Mouse (Mus musculus): ENCODE measurements around the gene Limch1. TPM values are rescaled to one million over a fixed set of nuclear protein-coding genes. Genes with fewer than 3 reads are reported as not detected.

Limch1 gene
- total and polyA plus RNA-seq, 3 experiments, result 0.05 TPM; not detected in 2

DNA sequence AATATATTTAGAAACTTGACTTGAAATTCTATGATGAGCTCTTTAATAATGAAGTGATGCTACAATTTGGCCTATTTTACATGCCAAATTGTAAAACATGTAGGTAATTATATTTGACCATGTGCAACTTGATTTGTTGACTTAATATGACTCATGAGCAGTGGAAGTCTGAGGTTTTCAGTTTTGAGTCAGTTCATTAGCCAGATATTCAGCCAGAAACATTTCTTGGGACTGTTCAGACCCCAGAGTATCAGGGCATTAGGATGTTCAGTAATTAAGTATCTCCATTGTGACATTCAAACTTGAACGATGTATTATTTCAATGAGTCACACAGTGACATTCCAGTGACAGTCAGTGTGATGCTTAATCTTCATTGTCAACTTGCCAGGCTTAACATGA is 35.9 kb downstream of the Limch1 start:
- in situ Hi-C loops (cut with MboI; ENCODE audit: low pct_ligation_motif_present, low pct_unique_long_range_greater_than_20kb, low sequenced_read_pairs), result no loop called here
- no peaks in the 10 kb centered on the region for H3K9me3 ChIP-seq (replicated peaks; ENCODE audit: low read length)
- TF ChIP-seq MXI1 (IDR thresholded peaks at IDR 0.05; ENCODE audit: low read depth, low read length), result no peak
- H3K27ac ChIP-seq (ENCODE audit: insufficient read depth, low read depth), result no peak overlapping the region
- H3K4me2 ChIP-seq (ENCODE audit: insufficient read depth, low read depth, poor library complexity, severe bottlenecking), result no peak overlapping the region
- no peaks in the 10 kb centered on the region for H3K36me3 ChIP-seq (replicated peaks in 1 of 2; ENCODE audit: control insufficient read depth in 1 of 2, insufficient read depth in 1 of 2, low read length in 1 of 2)
- 0 out of 4 replicates have a peak, but pooled peaks cover 0 to 3% of the 10 kb centered on the region in 2 experiments for H3K4me1 ChIP-seq (ENCODE audit: control insufficient read depth in 1 of 2, insufficient read depth in 2 of 2)
- H3K27me3 ChIP-seq (replicated peaks), result no peaks in the 10 kb centered on the region
- no peaks in the 10 kb centered on the region for H3K79me2 ChIP-seq (replicated peaks; ENCODE audit: control insufficient read depth, extremely low read depth, insufficient read depth, poor library complexity, severe bottlenecking)
- DNase-seq (ENCODE audit: extremely low read depth), result no peak
- dilution Hi-C loops (cut with MboI; ENCODE audit: extremely low pct_ligation_motif_present, extremely low pct_unique_long_range_greater_than_20kb, low sequenced_read_pairs), result no loop called here
- no peak overlapping the region for H3K9ac ChIP-seq (ENCODE audit: insufficient read depth, low read depth)
- no peak overlapping the region for H3K4me3 ChIP-seq (replicated peaks in 1 of 3; ENCODE audit: low read depth in 2 of 3, low read length in 2 of 3, poor library complexity in 1 of 3)

DNA sequence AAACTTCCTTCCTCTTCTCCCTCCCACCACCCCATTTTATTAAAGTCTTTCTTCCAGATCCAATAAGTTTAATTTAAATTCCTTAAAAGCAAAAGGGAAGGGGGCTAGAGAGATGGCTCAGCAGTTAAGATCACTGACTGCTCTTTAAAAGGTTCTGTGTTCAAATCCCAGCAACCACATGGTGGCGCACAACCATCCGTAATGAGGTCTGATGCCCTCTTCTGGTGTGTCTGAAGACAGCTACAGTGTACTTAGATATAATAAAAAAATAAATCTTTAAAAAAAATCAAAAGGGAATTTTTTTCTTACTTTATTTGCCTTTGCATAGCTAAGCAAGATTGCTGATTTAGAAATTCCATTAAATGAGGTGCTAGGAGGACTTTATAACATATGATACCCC is 37.2 kb downstream of the Limch1 start:
- 0 out of 4 replicates have a peak, but pooled peaks cover 0 to 3% of the 10 kb centered on the region in 2 experiments for H3K4me1 ChIP-seq (ENCODE audit: control insufficient read depth in 1 of 2, insufficient read depth in 2 of 2)
- no peak overlapping the region for H3K4me2 ChIP-seq (ENCODE audit: insufficient read depth, low read depth, poor library complexity, severe bottlenecking)
- no peak overlapping the region for H3K4me3 ChIP-seq (replicated peaks in 1 of 3; ENCODE audit: low read depth in 2 of 3, low read length in 2 of 3, poor library complexity in 1 of 3)
- dilution Hi-C loops (cut with MboI; ENCODE audit: extremely low pct_ligation_motif_present, extremely low pct_unique_long_range_greater_than_20kb, low sequenced_read_pairs), result no loop called here
- H3K27me3 ChIP-seq (replicated peaks), result no peaks in the 10 kb centered on the region
- H3K79me2 ChIP-seq (replicated peaks; ENCODE audit: control insufficient read depth, extremely low read depth, insufficient read depth, poor library complexity, severe bottlenecking), result no peaks in the 10 kb centered on the region
- TF ChIP-seq TCF12 (IDR thresholded peaks at IDR 0.05; ENCODE audit: low read depth, low read length), result no peak
- peak in 1 of 2 experiments; percentile 57; a peak in 2 of 4 replicates for TF ChIP-seq CTCF (conservative IDR thresholded peaks at IDR 0.05 in 1 of 2, IDR thresholded peaks at IDR 0.05 in 1 of 2; ENCODE audit: low read depth in 2 of 2, low read length in 2 of 2)
- no peak for TF ChIP-seq MYC (IDR thresholded peaks at IDR 0.05; ENCODE audit: low read depth, low read length)
- DNase-seq (ENCODE audit: extremely low read depth), result no peak
- H3K9me3 ChIP-seq (replicated peaks; ENCODE audit: low read length), result no peaks in the 10 kb centered on the region
- no peaks in the 10 kb centered on the region for H3K36me3 ChIP-seq (replicated peaks in 1 of 2; ENCODE audit: control insufficient read depth in 1 of 2, insufficient read depth in 1 of 2, low read length in 1 of 2)
- H3K9ac ChIP-seq (ENCODE audit: insufficient read depth, low read depth), result no peak overlapping the region
- H3K27ac ChIP-seq (ENCODE audit: insufficient read depth, low read depth), result no peak overlapping the region
- in situ Hi-C loops (cut with MboI; ENCODE audit: low pct_ligation_motif_present, low pct_unique_long_range_greater_than_20kb, low sequenced_read_pairs), result no loop called here

DNA sequence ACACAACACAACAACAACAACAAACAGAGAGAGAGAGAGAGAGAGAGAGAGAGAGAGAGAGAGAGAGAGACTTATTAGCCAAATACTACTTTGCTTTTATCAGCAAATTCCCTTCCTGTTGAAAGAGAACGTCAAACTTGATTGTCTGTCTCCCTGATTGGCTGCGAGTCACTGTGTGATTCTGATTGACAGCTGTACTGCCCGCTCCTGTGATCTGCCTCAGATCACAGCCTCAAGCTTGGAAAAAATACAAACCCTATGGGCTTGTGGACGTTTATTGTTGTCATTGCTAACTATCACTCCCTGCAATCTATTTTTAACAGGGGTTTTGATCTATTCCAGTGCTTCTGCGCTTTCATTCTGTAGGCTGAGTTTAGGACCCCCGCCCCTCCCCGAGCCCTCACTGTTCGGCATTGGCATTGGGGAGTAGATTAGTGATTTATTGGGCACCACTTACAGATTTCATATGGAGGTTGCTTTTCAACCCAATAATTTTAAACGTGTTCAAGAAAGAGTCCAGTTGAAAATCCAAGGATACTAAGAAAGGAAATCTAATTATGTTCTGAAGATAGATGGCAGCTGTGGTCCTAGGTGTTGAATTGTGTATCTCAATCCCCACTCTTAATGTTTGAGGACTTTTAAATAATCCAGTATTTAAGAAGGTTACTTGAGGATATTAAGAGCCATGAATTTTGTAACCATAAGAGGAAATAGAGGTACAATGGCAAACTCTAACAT is 39.2 kb downstream of the Limch1 start:
- Histone ChIP-seq H3K9me3 (replicated peaks; ENCODE audit: low read length) (no peaks in the 10 kb centered on the region), H3K4me2 (ENCODE audit: insufficient read depth, low read depth, poor library complexity, severe bottlenecking) (no peak overlapping the region), H3K27ac (ENCODE audit: insufficient read depth, low read depth) (no peak overlapping the region), H3K36me3 (replicated peaks in 1 of 2; ENCODE audit: control insufficient read depth in 1 of 2, insufficient read depth in 1 of 2, low read length in 1 of 2) (no peaks in the 10 kb centered on the region), H3K4me3 (replicated peaks in 1 of 3; ENCODE audit: low read depth in 2 of 3, low read length in 2 of 3, poor library complexity in 1 of 3) (no peak overlapping the region), H3K4me1 (ENCODE audit: control insufficient read depth in 1 of 2, insufficient read depth in 2 of 2) (0 out of 4 replicates have a peak, but pooled peaks cover 0 to 3% of the 10 kb centered on the region in 2 experiments), H3K79me2 (replicated peaks; ENCODE audit: control insufficient read depth, extremely low read depth, insufficient read depth, poor library complexity, severe bottlenecking) (no peaks in the 10 kb centered on the region), H3K27me3 (replicated peaks) (no peaks in the 10 kb centered on the region), H3K9ac (ENCODE audit: insufficient read depth, low read depth) (no peak overlapping the region)
- dilution Hi-C loops (cut with MboI; ENCODE audit: extremely low pct_ligation_motif_present, extremely low pct_unique_long_range_greater_than_20kb, low sequenced_read_pairs) (no loop called here), in situ Hi-C loops (cut with MboI; ENCODE audit: low pct_ligation_motif_present, low pct_unique_long_range_greater_than_20kb, low sequenced_read_pairs) (no loop called here)
- TF ChIP-seq ZNF384 (IDR thresholded peaks at IDR 0.05; ENCODE audit: low read depth, low read length) (no peak), CHD2 (IDR thresholded peaks at IDR 0.05; ENCODE audit: low read length) (0 out of 2 replicates have a peak, but pooled peaks have one; percentile 19)
- DNase-seq (ENCODE audit: extremely low read depth), result no peak
